Mouse (Mus musculus) frontal cortex, postnatal 36 days (tissue): ENCODE results near the gene Spata31d1b.
"Not testable (repeated sequence)": the region's sequence is repeated elsewhere in the genome, so short reads cannot be mapped to it uniquely, and the experiment has no call there.

Source experiments
- DNase-seq, 2 experiments: peaks; one replicate each; pipeline ENCODE4 v3.0.0; 2022; ENCODE audit warnings: low spot score in 2 of 2

Gene Spata31d1b

GRCm38 (mm10) chr13:59711984-59712383 is at the start of gene Spata31d1b:
Gene Spata31d1b (plus strand): TSS chr13:59712284.
- not testable (repeated sequence) for DNase-seq

GRCm38 (mm10) chr13:59663939-59664712 is 48.0 kb upstream of the Spata31d1b start:
- DNase-seq, result no peak

- DNase-seq, result no peak
These were observed 44.3 kb upstream of the Spata31d1b start for GRCm38 (mm10) chr13:59667763-59668162.

- no peak for DNase-seq
These were observed 43.5 kb upstream of the Spata31d1b start for GRCm38 (mm10) chr13:59668501-59669093.

- DNase-seq, result peak in 1 of 2 experiments; percentile 40
These were observed 42.1 kb upstream of the Spata31d1b start for GRCm38 (mm10) chr13:59669946-59670345.

- DNase-seq, result no peak
These were observed 40.6 kb upstream of the Spata31d1b start for GRCm38 (mm10) chr13:59671521-59671920.

- no peak for DNase-seq
These were observed 39.8 kb upstream of the Spata31d1b start for GRCm38 (mm10) chr13:59672248-59672647.

- DNase-seq, result no peak
These were observed 38.5 kb upstream of the Spata31d1b start for GRCm38 (mm10) chr13:59673597-59673996.

- no peak for DNase-seq
These were observed 37.9 kb upstream of the Spata31d1b start for GRCm38 (mm10) chr13:59674215-59674614.

- DNase-seq, result peak; percentile 35 to 41
These were observed 37.3 kb upstream of the Spata31d1b start for GRCm38 (mm10) chr13:59674761-59675150.

- DNase-seq, result peak in 1 of 2 experiments; percentile 48
These were observed 36.7 kb upstream of the Spata31d1b start, which contains the start of gene Golm1 for GRCm38 (mm10) chr13:59675151-59676011. Gene Golm1 (minus strand): TSS chr13:59675811.

GRCm38 (mm10) chr13:59676316-59677229 is 35.5 kb upstream of the Spata31d1b start:
- DNase-seq, result no peak

GRCm38 (mm10) chr13:59679306-59679705 is 32.8 kb upstream of the Spata31d1b start:
- no peak for DNase-seq

- DNase-seq, result no peak
These were observed 32.2 kb upstream of the Spata31d1b start for GRCm38 (mm10) chr13:59679908-59680307.

GRCm38 (mm10) chr13:59682629-59683028 is 29.5 kb upstream of the Spata31d1b start:
- no peak for DNase-seq

GRCm38 (mm10) chr13:59685236-59685635 is 26.8 kb upstream of the Spata31d1b start:
- no peak for DNase-seq

- peak in 1 of 2 experiments; percentile 35 for DNase-seq
These were observed 23.7 kb upstream of the Spata31d1b start for GRCm38 (mm10) chr13:59688338-59688770.

- DNase-seq, result no peak
These were observed 22.8 kb upstream of the Spata31d1b start for GRCm38 (mm10) chr13:59689313-59689712.

GRCm38 (mm10) chr13:59689843-59690242 is 22.2 kb upstream of the Spata31d1b start:
- no peak for DNase-seq

- no peak for DNase-seq
These were observed 21.5 kb upstream of the Spata31d1b start for GRCm38 (mm10) chr13:59690576-59690975.

GRCm38 (mm10) chr13:59691478-59691877 is 20.6 kb upstream of the Spata31d1b start:
- DNase-seq, result no peak
